ENCODE assay signal across 8 mouse cellular contexts in genomic region chr9:108082988-108083431, GRCm38 (mm10). TPM values are rescaled to one million over a fixed set of nuclear protein-coding genes. Genes with fewer than 3 reads are reported as not detected.
DNase-seq lines count a peak whose midpoint lies in the region; ATAC-seq and TF ChIP-seq lines count a peak whose summit lies in the region.

Rnf123 (minus strand) TSS chr9:108083346.

- DNase-seq in kidney, postnatal 0 days (ENCODE audit: low spot score), result no peak
- no peak for DNase-seq in kidney, postnatal 25 days
- no peak for DNase-seq in adrenal gland, postnatal 10 days
- no peak for DNase-seq in gastrocnemius, adult 2 months
- no peak for DNase-seq in hindbrain, postnatal 0 days (ENCODE audit: low spot score)
- no peak for DNase-seq in ovary, adult 18-20 months (ENCODE audit: low spot score)
- DNase-seq in thymus, postnatal 10 days (ENCODE audit: low spot score in 2 of 2), result no peak

- H3K4me2 ChIP-seq in kidney, postnatal 0 days (ENCODE audit: low read length), result peak within 1 kb of the TSS; percentile 32
- peak within 1 kb of the TSS; percentile 42 for H3K4me2 ChIP-seq in hindbrain, postnatal 0 days (ENCODE audit: low read depth, low read length)
- H3K4me2 ChIP-seq in liver, embryonic 16.5 days (ENCODE audit: low read depth, low read length), result peak within 1 kb of the TSS; percentile 90

- no peak within 1 kb of the TSS; the same call in 1 of the 2 replicates for H3K4me3 ChIP-seq in kidney, postnatal 0 days (replicated peaks; ENCODE audit: low read depth, low read length)
- no peak within 1 kb of the TSS for H3K4me3 ChIP-seq in gastrocnemius, adult 2 months
- peak within 1 kb of the TSS; percentile 16 for H3K4me3 ChIP-seq in hindbrain, postnatal 0 days (ENCODE audit: low read length)
- peak within 1 kb of the TSS; percentile 47 for H3K4me3 ChIP-seq in liver, embryonic 16.5 days (ENCODE audit: low read depth, low read length)

- H3K27ac ChIP-seq in kidney, postnatal 0 days, result no peak within 1 kb of the TSS
- no peak within 1 kb of the TSS for H3K27ac ChIP-seq in gastrocnemius, adult 2 months
- H3K27ac ChIP-seq in hindbrain, postnatal 0 days, result no peak within 1 kb of the TSS
- H3K27ac ChIP-seq in liver, embryonic 16.5 days (ENCODE audit: low read length), result peak within 1 kb of the TSS; percentile 100

- intact Hi-C loops in gastrocnemius, adult 2 months (cut with DNase I), result no loop called here

- no peak for ATAC-seq in kidney, postnatal 0 days (replicated peaks; ENCODE audit: low FRiP score, low read depth)
- no peak for ATAC-seq in hindbrain, postnatal 0 days
- peak; percentile 14 for ATAC-seq in liver, embryonic 16.5 days (ENCODE audit: low read depth)

- H3K36me3 ChIP-seq in kidney, postnatal 0 days (ENCODE audit: insufficient read depth, low read length), result peaks cover 28% of the 10 kb centered on the region
- peaks cover 38% of the 10 kb centered on the region for H3K36me3 ChIP-seq in hindbrain, postnatal 0 days (ENCODE audit: insufficient read depth, low read length)
- H3K36me3 ChIP-seq in liver, embryonic 16.5 days (ENCODE audit: control insufficient read depth, insufficient read depth), result peaks cover 40% of the 10 kb centered on the region

- 0 out of 2 replicates have a peak, but pooled peaks cover 7% of the 10 kb centered on the region for H3K4me1 ChIP-seq in kidney, postnatal 0 days (replicated peaks; ENCODE audit: insufficient read depth, low read length)
- H3K4me1 ChIP-seq in hindbrain, postnatal 0 days (ENCODE audit: insufficient read depth, low read length), result peaks cover 13% of the 10 kb centered on the region
- H3K4me1 ChIP-seq in liver, embryonic 16.5 days (ENCODE audit: control insufficient read depth, low read depth, low read length), result peaks cover 77% of the 10 kb centered on the region

- 24% methylated on average over 12 of the region's 12 CpGs for WGBS in kidney, postnatal 0 days
- 32% methylated on average over 12 of the region's 12 CpGs for WGBS in hindbrain, postnatal 0 days
- 15% methylated on average over 12 of the region's 12 CpGs for WGBS in liver, embryonic 16.5 days (ENCODE audit: insufficient replicate concordance)

- H3K9ac ChIP-seq in kidney, postnatal 0 days (ENCODE audit: low read depth, low read length), result no peak within 1 kb of the TSS
- peak within 1 kb of the TSS; percentile 30; the same call in 1 of the 2 replicates for H3K9ac ChIP-seq in hindbrain, postnatal 0 days (replicated peaks; ENCODE audit: low read length)
- H3K9ac ChIP-seq in liver, embryonic 16.5 days (ENCODE audit: low read depth, low read length), result peak within 1 kb of the TSS; percentile 70

- H3K9me3 ChIP-seq in kidney, postnatal 0 days (replicated peaks; ENCODE audit: low read length), result no peaks in the 10 kb centered on the region
- no peaks in the 10 kb centered on the region for H3K9me3 ChIP-seq in hindbrain, postnatal 0 days (ENCODE audit: low read length)
- H3K9me3 ChIP-seq in liver, embryonic 16.5 days (replicated peaks; ENCODE audit: control insufficient read depth, low read length), result no peaks in the 10 kb centered on the region

- no peaks in the 10 kb centered on the region for H3K27me3 ChIP-seq in kidney, postnatal 0 days (ENCODE audit: insufficient read depth, low read length)
- H3K27me3 ChIP-seq in hindbrain, postnatal 0 days (ENCODE audit: insufficient read depth, low read length), result peaks cover 12% of the 10 kb centered on the region; the same call in 1 of the 2 replicates
- H3K27me3 ChIP-seq in liver, embryonic 16.5 days (ENCODE audit: control insufficient read depth, insufficient read depth, low read depth, low read length), result no peaks in the 10 kb centered on the region; the same call in 1 of the 2 replicates

- no peak for TF ChIP-seq CTCF in kidney, postnatal 0 days (IDR thresholded peaks at IDR 0.05; ENCODE audit: low read depth)
- TF ChIP-seq CTCF in gastrocnemius, adult 2 months (IDR thresholded peaks at IDR 0.05), result no peak
- TF ChIP-seq CTCF in hindbrain, postnatal 0 days (IDR thresholded peaks at IDR 0.05; ENCODE audit: low read depth), result no peak

RNA-seq across cellular contexts. Expression of gene Rnf123, which starts in this region (rescaled TPM):
- 23.7 and 24.6 TPM in 2 replicates for polyA plus RNA-seq in kidney, postnatal 0 days (2015; fragmentation: Nextera tagmentation; extraction: Ambion mirVana)
- 10 to 100 TPM; 54.3 to 71.9 TPM for total RNA-seq in adrenal gland, postnatal 10 days (2021)
- total RNA-seq in gastrocnemius, adult 2 months (2021), result 100 to 1,000 TPM; 128 to 157 TPM
- 59.0 and 60.4 TPM in 2 replicates for total RNA-seq in hindbrain, postnatal 0 days (2014; rRNA removed)
- polyA plus RNA-seq in hindbrain, postnatal 0 days (2015; fragmentation: Nextera tagmentation; extraction: Ambion mirVana), result 41.8 and 43.8 TPM in 2 replicates
- polyA plus RNA-seq in liver, embryonic 16.5 days (2015; fragmentation: Nextera tagmentation; extraction: Ambion mirVana), result 92.7 and 106 TPM in 2 replicates

Comparison
In these comparisons a context has a peak if more than half of its experiments do, and no peak if none do; other contexts are left out.
1. H3K4me2 ChIP-seq: peak in every context shown above with its lines; median percentile 90 in liver, embryonic 16.5 days; 42 in hindbrain, postnatal 0 days; 32 in kidney, postnatal 0 days.
2. H3K4me3 ChIP-seq: peak in hindbrain, postnatal 0 days (single experiment) and liver, embryonic 16.5 days (single experiment); none in kidney, postnatal 0 days (single experiment) and gastrocnemius, adult 2 months (single experiment).